Mouse (Mus musculus) midbrain, embryonic 13.5 days (tissue): ENCODE data around the gene Ccdc154. TPM values are rescaled to one million over a fixed set of nuclear protein-coding genes. Genes with fewer than 3 reads are reported as not detected.

Experiments used
- polyA plus RNA-seq: library from polyadenylated mRNA; unstranded; fragments of >200 nt; fragmentation: Nextera tagmentation; extraction: Ambion mirVana; gene quantifications from 2 replicates; pipeline ENCODE4 v1.2.1, GENCODE M21; 2015

The Ccdc154 gene
- polyA plus RNA-seq, 1 experiment from 2014 or later = not detected

Other genes starting within 250 kb of the Ccdc154 start
- gene Mapk8ip3, start 225.5 kb upstream of the Ccdc154 start, polyA plus RNA-seq = 83.1 and 83.8 TPM in 2 replicates
- 146 and 161 TPM in 2 replicates for gene Jpt2, start 201.8 kb upstream of the Ccdc154 start, polyA plus RNA-seq
- 7.0 and 8.2 TPM in 2 replicates for gene Cramp1l, start 146.7 kb upstream of the Ccdc154 start, polyA plus RNA-seq
- 19.1 and 19.8 TPM in 2 replicates for gene Ift140, start 146.4 kb upstream of the Ccdc154 start, polyA plus RNA-seq
- gene Tmem204, start 78.9 kb upstream of the Ccdc154 start, polyA plus RNA-seq = 9.4 and 10.8 TPM in 2 replicates
- gene Telo2, start 46.5 kb upstream of the Ccdc154 start, polyA plus RNA-seq = 45.3 and 48.0 TPM in 2 replicates
- gene Ptx4, start 41.7 kb upstream of the Ccdc154 start, polyA plus RNA-seq = not detected in 2 replicates
- 29.1 and 29.7 TPM in 2 replicates for gene Clcn7, start 29.1 kb upstream of the Ccdc154 start, polyA plus RNA-seq
- gene Gm38655, start 13.0 kb downstream of the Ccdc154 start, polyA plus RNA-seq = not detected in 2 replicates
- 36.1 and 37.1 TPM in 2 replicates for gene BC003965, start 22.1 kb downstream of the Ccdc154 start, polyA plus RNA-seq
- 13.0 and 13.4 TPM in 2 replicates for gene Unkl, start 25.9 kb downstream of the Ccdc154 start, polyA plus RNA-seq
- gene Gnptg, start 77.7 kb downstream of the Ccdc154 start, polyA plus RNA-seq = 86.0 and 90.4 TPM in 2 replicates
- 61.1 and 63.1 TPM in 2 replicates for gene Tsr3, start 77.7 kb downstream of the Ccdc154 start, polyA plus RNA-seq
- gene Baiap3, start 93.9 kb downstream of the Ccdc154 start, polyA plus RNA-seq = 8.7 and 9.2 TPM in 2 replicates
- 672 and 679 TPM in 2 replicates for gene Ube2i, start 112.2 kb downstream of the Ccdc154 start, polyA plus RNA-seq
- not detected in 2 replicates for gene Prss34, start 135.9 kb downstream of the Ccdc154 start, polyA plus RNA-seq
- gene Prss28, start 146.2 kb downstream of the Ccdc154 start, polyA plus RNA-seq = not detected in 2 replicates
- gene Prss29, start 156.2 kb downstream of the Ccdc154 start, polyA plus RNA-seq = not detected in 2 replicates
- not detected in 2 replicates for gene Tpsab1, start 183.1 kb downstream of the Ccdc154 start, polyA plus RNA-seq
- gene Tpsb2, start 203.8 kb downstream of the Ccdc154 start, polyA plus RNA-seq = not detected in 2 replicates
- gene Tpsg1, start 206.8 kb downstream of the Ccdc154 start, polyA plus RNA-seq = 1.1 TPM in 1 of 2 replicates, not detected in the other